Mouse (Mus musculus): Measurements from ENCODE around the gene Ascc1.

DNA sequence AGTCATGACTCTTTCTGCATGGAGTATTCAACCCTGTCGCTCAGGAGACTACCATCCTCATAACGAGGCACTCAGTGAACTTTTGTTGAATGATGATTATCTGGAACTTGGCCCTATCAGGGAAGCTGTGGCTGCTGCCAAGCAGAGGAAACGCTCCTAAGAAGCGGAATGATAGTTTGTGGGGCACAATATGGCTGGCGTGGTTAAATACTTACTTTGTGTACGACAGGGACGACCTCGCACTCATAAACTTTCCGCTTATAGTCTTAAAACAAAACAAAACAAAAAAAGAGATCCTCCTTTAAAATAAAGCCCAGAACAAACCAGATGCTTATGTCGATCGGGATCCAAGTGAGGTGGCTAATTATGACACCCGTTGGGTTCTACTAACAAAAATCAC, 402 bp upstream of the Ascc1 start:
- TF ChIP-seq POLR2A (IDR thresholded peaks at IDR 0.05; ENCODE audit: control insufficient read depth, low read depth, low read length), result no peak
- no peak for TF ChIP-seq CTCF (IDR thresholded peaks at IDR 0.05; ENCODE audit: control insufficient read depth, insufficient read depth, insufficient replicate concordance, low read depth, low read length)

All from testis, adult 2 months (tissue).